Mouse (Mus musculus) MEL (cell line): Measurements from ENCODE around the gene Spp2. TPM values are rescaled to one million over a fixed set of nuclear protein-coding genes. Genes with fewer than 3 reads are reported as not detected.

Experiments used
- DNase-seq: peaks from one replicate; pipeline ENCODE4 v3.0.0; 2011; ENCODE audit warnings: low read depth, low spot score
- H3K27ac ChIP-seq: 2 replicates; pipeline ENCODE4 v1.5.1; 2012; ENCODE audit warnings: low read depth, mild to moderate bottlenecking, control low read depth, low read length, moderate library complexity; ENCODE audit not compliant: control insufficient read depth
- H3K27me3 ChIP-seq, 2 experiments: fragments of 150-350 bp in 1 of 2; sonication (generic) in 1 of 2; 2 replicates each; pipeline ENCODE4 v1.6.1; 2012; ENCODE audit warnings: low read length in 2 of 2, mild to moderate bottlenecking in 2 of 2, improper control_type of control experiment in 1 of 2, moderate library complexity in 1 of 2; ENCODE audit not compliant: insufficient read depth in 2 of 2, control insufficient read depth in 1 of 2
- H3K36me3 ChIP-seq, 2 experiments: 2 replicates each; pipeline ENCODE4 v1.6.1; 2012 to 2014; ENCODE audit warnings: low read length in 2 of 2, improper control_type of control experiment in 1 of 2, inconsistent platforms in 1 of 2, mild to moderate bottlenecking in 1 of 2; ENCODE audit not compliant: insufficient read depth in 2 of 2, control insufficient read depth in 1 of 2
- H3K4me1 ChIP-seq, 2 experiments: fragments of 150-350 bp in 1 of 2; sonication (generic) in 1 of 2; 2 replicates each; pipeline ENCODE4 v1.6.1; 2012; ENCODE audit warnings: low read length in 2 of 2, improper control_type of control experiment in 1 of 2, mild to moderate bottlenecking in 1 of 2; ENCODE audit not compliant: insufficient read depth in 2 of 2, control insufficient read depth in 1 of 2
- H3K4me3 ChIP-seq, 2 experiments: fragments of 150-350 bp in 1 of 2; sonication (generic) in 1 of 2; 2 replicates each; pipeline ENCODE4 v1.5.1; 2012; ENCODE audit warnings: low read depth in 2 of 2, low read length in 2 of 2, mild to moderate bottlenecking in 2 of 2, moderate library complexity in 2 of 2, control low read depth in 1 of 2, improper control_type of control experiment in 1 of 2; ENCODE audit not compliant: control insufficient read depth in 1 of 2, insufficient read depth in 1 of 2
- H3K79me2 ChIP-seq: 2 replicates; pipeline ENCODE4 v1.6.1; 2012; ENCODE audit warnings: mild to moderate bottlenecking, low read length, moderate library complexity; ENCODE audit not compliant: control insufficient read depth, poor library complexity, insufficient read depth
- H3K9ac ChIP-seq: 2 replicates; pipeline ENCODE4 v1.6.1; 2012; ENCODE audit warnings: low read depth, mild to moderate bottlenecking, control low read depth, low read length, moderate library complexity; ENCODE audit not compliant: control insufficient read depth, poor library complexity, severe bottlenecking
- H3K9me3 ChIP-seq: fragments of 150-350 bp; sonication (generic); replicated peaks from 2 replicates; pipeline ENCODE4 v1.6.1; 2012; ENCODE audit warnings: mild to moderate bottlenecking, low read length, improper control_type of control experiment, moderate library complexity; ENCODE audit not compliant: insufficient read depth
- BHLHE40 ChIP-seq: IDR thresholded peaks from 2 replicates; pipeline ENCODE4 v1.6.1; 2012; ENCODE audit warnings: low read depth, mild to moderate bottlenecking, inconsistent platforms, low read length, improper control_type of control experiment, borderline replicate concordance
- CHD1 ChIP-seq: IDR thresholded peaks from 2 replicates; pipeline ENCODE4 v1.6.1; 2012; ENCODE audit warnings: low read depth, mild to moderate bottlenecking, inconsistent platforms, low read length, improper control_type of control experiment
- CHD2 ChIP-seq: IDR thresholded peaks from 2 replicates; pipeline ENCODE4 v1.6.1; 2011; ENCODE audit warnings: low read length, improper control_type of control experiment
- E2F4 ChIP-seq: IDR thresholded peaks from 2 replicates; pipeline ENCODE4 v1.6.1; 2011; ENCODE audit warnings: low read depth, low read length, improper control_type of control experiment, borderline replicate concordance
- ELF1 ChIP-seq: IDR thresholded peaks from 2 replicates; pipeline ENCODE4 v1.6.1; 2014; ENCODE audit warnings: low read depth, mild to moderate bottlenecking, inconsistent platforms, low read length, improper control_type of control experiment, moderate library complexity
- GATA1 ChIP-seq: IDR thresholded peaks from 2 replicates; pipeline ENCODE4 v1.6.1; 2011; ENCODE audit warnings: low read depth, low read length, improper control_type of control experiment
- HCFC1 ChIP-seq: IDR thresholded peaks from 2 replicates; pipeline ENCODE4 v1.6.1; 2012; ENCODE audit warnings: low read depth, mild to moderate bottlenecking, inconsistent platforms, low read length, improper control_type of control experiment, moderate library complexity
- MAX ChIP-seq: IDR thresholded peaks from 2 replicates; pipeline ENCODE4 v1.6.1; 2011; ENCODE audit warnings: low read length, improper control_type of control experiment
- MEF2A ChIP-seq: IDR thresholded peaks from 2 replicates; pipeline ENCODE4 v1.6.1; 2014; ENCODE audit warnings: low read depth, mild to moderate bottlenecking, inconsistent platforms, low read length, improper control_type of control experiment; ENCODE audit not compliant: poor library complexity, insufficient replicate concordance, severe bottlenecking; ENCODE audit errors: extremely low read depth
- NRF1 ChIP-seq: IDR thresholded peaks from 2 replicates; pipeline ENCODE4 v1.6.1; 2014; ENCODE audit warnings: low read depth, mild to moderate bottlenecking, inconsistent platforms, low read length, improper control_type of control experiment, moderate library complexity; ENCODE audit not compliant: poor library complexity, insufficient read depth, severe bottlenecking
- POLR2A ChIP-seq, 2 experiments: IDR thresholded peaks; 2 replicates each; pipeline ENCODE4 v1.6.1; 2011 to 2012; ENCODE audit warnings: low read length in 2 of 2, mild to moderate bottlenecking in 2 of 2, control low read depth in 1 of 2, improper control_type of control experiment in 1 of 2, low read depth in 1 of 2, moderate library complexity in 1 of 2; ENCODE audit not compliant: control insufficient read depth in 1 of 2, insufficient read depth in 1 of 2, poor library complexity in 1 of 2
- RAD21 ChIP-seq: IDR thresholded peaks from 2 replicates; pipeline ENCODE4 v1.6.1; 2011; ENCODE audit warnings: mild to moderate bottlenecking, low read depth, low read length, improper control_type of control experiment
- SMC3 ChIP-seq: IDR thresholded peaks from 2 replicates; pipeline ENCODE4 v1.6.1; 2011; ENCODE audit warnings: low read depth, low read length, improper control_type of control experiment
- TAL1 ChIP-seq: IDR thresholded peaks from 2 replicates; pipeline ENCODE4 v1.6.1; 2012; ENCODE audit warnings: mild to moderate bottlenecking, inconsistent platforms, low read length, moderate library complexity, mixed read lengths
- TBP ChIP-seq: IDR thresholded peaks from 2 replicates; pipeline ENCODE4 v1.8.0; 2011; ENCODE audit warnings: low read depth, low read length, improper control_type of control experiment
- UBTF ChIP-seq: IDR thresholded peaks from 2 replicates; pipeline ENCODE4 v1.6.1; 2012; ENCODE audit warnings: low read depth, mild to moderate bottlenecking, inconsistent platforms, low read length, improper control_type of control experiment, moderate library complexity, borderline replicate concordance; ENCODE audit not compliant: insufficient read depth
- ZKSCAN1 ChIP-seq: IDR thresholded peaks from 2 replicates; pipeline ENCODE4 v1.6.1; 2012; ENCODE audit warnings: low read depth, mild to moderate bottlenecking, inconsistent platforms, low read length, improper control_type of control experiment, moderate library complexity
- ZMIZ1 ChIP-seq: IDR thresholded peaks from 2 replicates; pipeline ENCODE4 v1.6.1; 2012; ENCODE audit warnings: low read depth, mild to moderate bottlenecking, inconsistent platforms, low read length, improper control_type of control experiment, moderate library complexity
- ZNF384 ChIP-seq: IDR thresholded peaks from 2 replicates; pipeline ENCODE4 v1.6.1; 2012; ENCODE audit warnings: low read depth, mild to moderate bottlenecking, inconsistent platforms, low read length, improper control_type of control experiment
- polyA plus RNA-seq, 2 experiments: library from polyadenylated mRNA; stranded (reverse) in 1 of 2; unstranded in 1 of 2; fragments of >175 nt in 1 of 2; fragments of >200 nt in 1 of 2; gene quantifications; 2 replicates each; pipeline versions ENCODE4 v1.2.1 to v1.2.4; 2012; ENCODE audit warnings: low replicate concordance in 2 of 2, low read depth in 1 of 2; ENCODE audit not compliant: insufficient read length in 2 of 2, insufficient read depth in 1 of 2, missing spikeins in 1 of 2
- total RNA-seq: library from RNA; depleted of rRNA; stranded (reverse); fragments of 300-350 nt; gene quantifications from 2 replicates; pipeline ENCODE4 v1.2.3, GENCODE M21; 2012

Spp2 gene
- total and polyA plus RNA-seq, 3 experiments: not detected

DNA sequence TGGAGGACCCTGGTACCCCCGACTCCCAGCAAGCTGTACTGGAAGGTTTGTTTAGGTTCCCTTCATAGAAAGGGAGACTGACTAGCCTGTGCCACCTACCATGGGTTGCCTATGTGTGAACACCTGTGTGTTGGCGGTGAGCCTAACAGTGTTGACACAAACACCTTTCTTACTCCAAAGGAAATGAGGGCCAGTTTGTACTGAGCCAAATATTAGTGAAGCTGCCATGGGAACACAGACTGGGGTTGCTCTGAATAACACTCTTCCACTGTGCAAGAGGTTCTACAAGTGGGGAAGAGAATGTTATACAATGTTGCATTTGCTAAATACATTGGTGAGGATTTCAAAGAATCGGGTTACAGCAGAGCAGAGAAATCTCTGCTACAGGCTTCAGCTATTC is 56.5 kb downstream of the Spp2 start:
- Histone ChIP-seq H3K79me2 (no peaks in the 10 kb centered on the region), H3K36me3 (no peaks in the 10 kb centered on the region), H3K27me3 (no peaks in the 10 kb centered on the region), H3K27ac (no peak overlapping the region), H3K9me3 (no peaks in the 10 kb centered on the region), H3K9ac (no peak overlapping the region), H3K4me1 (no peaks in the 10 kb centered on the region), H3K4me3 (no peak overlapping the region)
- TF ChIP-seq TBP: no peak
- no peak for TF ChIP-seq RAD21
- DNase-seq: no peak

GRCm38 (mm10) chr1:88464109-88464905 is 57.5 kb downstream of the Spp2 start:
- Histone ChIP-seq H3K4me1 (no peaks in the 10 kb centered on the region), H3K27ac (no peak overlapping the region), H3K9ac (no peak overlapping the region), H3K9me3 (no peaks in the 10 kb centered on the region), H3K79me2 (no peaks in the 10 kb centered on the region), H3K27me3 (no peaks in the 10 kb centered on the region), H3K36me3 (no peaks in the 10 kb centered on the region), H3K4me3 (no peak overlapping the region)
- no peak for DNase-seq
- no peak for TF ChIP-seq GATA1
- TF ChIP-seq BHLHE40: no peak
- no peak for TF ChIP-seq MAX
- TF ChIP-seq POLR2A (IDR thresholded peaks at IDR 0.05; ENCODE audit: control insufficient read depth in 1 of 2, insufficient read depth in 1 of 2, low read depth in 1 of 2, low read length in 2 of 2, poor library complexity in 1 of 2): no peak
- TF ChIP-seq ZKSCAN1: no peak
- TF ChIP-seq E2F4: no peak
- TF ChIP-seq NRF1: no peak
- no peak for TF ChIP-seq CHD1
- TF ChIP-seq ZMIZ1: no peak
- no peak for TF ChIP-seq MEF2A
- no peak for TF ChIP-seq ZNF384
- no peak for TF ChIP-seq HCFC1
- no peak for TF ChIP-seq CHD2
- no peak for TF ChIP-seq SMC3
- no peak for TF ChIP-seq ELF1
- no peak for TF ChIP-seq UBTF
- no peak for TF ChIP-seq TAL1
